Mouse (Mus musculus) heart, embryonic 14.5 days (tissue): Measurements from ENCODE around the gene Olfr402. TPM values are rescaled to one million over a fixed set of nuclear protein-coding genes. Genes with fewer than 3 reads are reported as not detected.

Experiments used
- ATAC-seq: fragments of 200-750 bp; cut with Nextera tagmentation; 2 replicates; pipeline ENCODE4 v1.8.0; 2017; ENCODE audit warnings: low read depth, moderate TSS enrichment; ENCODE audit not compliant: insufficient number of reproducible peaks, insufficient read depth, low FRiP score
- H3K27ac ChIP-seq, 2 experiments: fragments of 200-500 bp in 1 of 2; fragments of 300-500 bp in 1 of 2; sonication (generic) in 1 of 2; replicated peaks in 1 of 2; 2 replicates each; pipeline ENCODE4 v1.5.1; 2012 to 2014; ENCODE audit warnings: low read depth in 2 of 2, low read length in 2 of 2, control low read depth in 1 of 2, mild to moderate bottlenecking in 1 of 2, mixed read lengths in 1 of 2; ENCODE audit not compliant: control insufficient read depth in 1 of 2, insufficient read depth in 1 of 2
- H3K27me3 ChIP-seq: fragments of 300-500 bp; sonication (generic); 2 replicates; pipeline ENCODE4 v1.6.1; 2014; ENCODE audit warnings: mild to moderate bottlenecking, low read length, control low read depth; ENCODE audit not compliant: control insufficient read depth, insufficient read depth
- H3K36me3 ChIP-seq: fragments of 300-500 bp; sonication (generic); 2 replicates; pipeline ENCODE4 v1.6.1; 2014; ENCODE audit warnings: mild to moderate bottlenecking, control low read depth, low read length, mixed read lengths; ENCODE audit not compliant: control insufficient read depth, insufficient read depth
- H3K4me1 ChIP-seq, 2 experiments: fragments of 200-500 bp in 1 of 2; fragments of 300-500 bp in 1 of 2; sonication (generic) in 1 of 2; 2 replicates each; pipeline ENCODE4 v1.6.1; 2012 to 2014; ENCODE audit warnings: low read length in 2 of 2, control low read depth in 1 of 2, mixed read lengths in 1 of 2; ENCODE audit not compliant: control insufficient read depth in 2 of 2, insufficient read depth in 2 of 2
- H3K4me2 ChIP-seq: fragments of 300-500 bp; sonication (generic); 2 replicates; pipeline ENCODE4 v1.6.1; 2014; ENCODE audit warnings: mild to moderate bottlenecking, low read length
- H3K4me3 ChIP-seq, 2 experiments: fragments of 200-500 bp in 1 of 2; fragments of 300-500 bp in 1 of 2; sonication (generic) in 1 of 2; 2 replicates each; pipeline ENCODE4 v1.5.1; 2012 to 2014; ENCODE audit warnings: low read length in 2 of 2, mild to moderate bottlenecking in 2 of 2, control low read depth in 1 of 2, low read depth in 1 of 2, moderate library complexity in 1 of 2; ENCODE audit not compliant: control insufficient read depth in 1 of 2, insufficient read depth in 1 of 2
- H3K9ac ChIP-seq: fragments of 300-500 bp; sonication (generic); 2 replicates; pipeline ENCODE4 v1.6.1; 2014; ENCODE audit warnings: mild to moderate bottlenecking, low read length
- H3K9me3 ChIP-seq: fragments of 300-500 bp; sonication (generic); 2 replicates; pipeline ENCODE4 v1.6.1; 2016; ENCODE audit warnings: low read length, control low read depth; ENCODE audit not compliant: control insufficient read depth
- polyA plus RNA-seq: library from polyadenylated mRNA; unstranded; fragments of >200 nt; fragmentation: Nextera tagmentation; extraction: Ambion mirVana; gene quantifications from 2 replicates; pipeline ENCODE4 v1.2.1, GENCODE M21; 2014

Olfr402 gene
- polyA plus RNA-seq, 1 experiment from 2014 or later: not detected

DNA sequence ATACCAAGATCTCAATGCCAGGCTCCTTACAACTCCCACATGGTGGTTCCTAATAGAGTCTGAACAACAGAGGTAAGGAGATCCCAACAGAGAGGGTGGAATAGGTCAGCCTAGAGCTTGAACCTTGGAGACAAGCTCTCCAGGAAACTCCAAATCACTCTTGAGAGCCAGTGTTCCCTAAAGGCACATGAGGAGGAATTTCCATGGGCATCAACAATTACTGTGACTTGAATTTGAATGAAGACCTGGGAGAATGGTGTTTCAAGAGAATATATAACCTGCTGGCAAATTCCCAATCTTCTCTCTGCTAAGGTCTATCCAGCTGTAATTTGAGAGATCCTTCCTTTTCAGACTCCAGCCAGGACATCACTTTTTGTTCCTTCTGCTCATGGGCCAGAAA lies 32.6 kb downstream of the Olfr402 start, which contains the start of gene Olfr403:
Gene Olfr403 (plus strand): TSS at position 301 of the 400 bp plus-strand sequence.
- no peaks in the 10 kb centered on the region for H3K27me3 ChIP-seq
- H3K36me3 ChIP-seq: no peaks in the 10 kb centered on the region
- no peak within 1 kb of the TSS for H3K4me2 ChIP-seq
- H3K4me3 ChIP-seq: no peak within 1 kb of the TSS
- ATAC-seq: no peak
- H3K4me1 ChIP-seq: no peaks in the 10 kb centered on the region
- H3K27ac ChIP-seq: no peak within 1 kb of the TSS
- peaks cover 7% of the 10 kb centered on the region; the same call in 1 of the 2 replicates for H3K9me3 ChIP-seq
- no peak within 1 kb of the TSS for H3K9ac ChIP-seq

Other genes starting within 250 kb of the Olfr402 start
- not detected in 2 replicates for gene Olfr395, start 244.2 kb upstream of the Olfr402 start, polyA plus RNA-seq
- not detected in 2 replicates for gene Olfr23, start 216.9 kb upstream of the Olfr402 start, polyA plus RNA-seq
- gene Olfr397, start 192.7 kb upstream of the Olfr402 start, polyA plus RNA-seq: not detected in 2 replicates
- not detected in 2 replicates for gene Olfr398, start 163.1 kb upstream of the Olfr402 start, polyA plus RNA-seq
- not detected in 2 replicates for gene Olfr139, start 97.0 kb upstream of the Olfr402 start, polyA plus RNA-seq
- gene Olfr399, start 96.9 kb upstream of the Olfr402 start, polyA plus RNA-seq: not detected in 2 replicates
- not detected in 2 replicates for gene Zfp616, start 83.6 kb upstream of the Olfr402 start, polyA plus RNA-seq
- not detected in 2 replicates for gene Olfr401, start 39.8 kb upstream of the Olfr402 start, polyA plus RNA-seq
- gene Olfr403, start 32.7 kb downstream of the Olfr402 start, polyA plus RNA-seq: not detected in 2 replicates
- gene Olfr43, start 57.9 kb downstream of the Olfr402 start, polyA plus RNA-seq: not detected in 2 replicates
- not detected in 2 replicates for gene Olfr406, start 106.3 kb downstream of the Olfr402 start, polyA plus RNA-seq
- gene Olfr59, start 130.2 kb downstream of the Olfr402 start, polyA plus RNA-seq: not detected in 2 replicates
- gene Olfr410, start 184.5 kb downstream of the Olfr402 start, polyA plus RNA-seq: not detected in 2 replicates
- not detected in 2 replicates for gene Olfr411, start 199.1 kb downstream of the Olfr402 start, polyA plus RNA-seq
- not detected in 2 replicates for gene Olfr412, start 208.5 kb downstream of the Olfr402 start, polyA plus RNA-seq